Mouse (Mus musculus) heart, postnatal 0 days (tissue): Measurements from ENCODE around the gene Ifit1.

ENCODE experiments used
- CTCF ChIP-seq: IDR thresholded peaks from 2 replicates; pipeline ENCODE4 v1.5.1; 2016; ENCODE audit warnings: antibody characterized with exemption, control low read depth, low read depth
- EP300 ChIP-seq: IDR thresholded peaks from 2 replicates; pipeline ENCODE4 v1.6.1; 2016; ENCODE audit warnings: antibody characterized with exemption, low read depth

DNA sequence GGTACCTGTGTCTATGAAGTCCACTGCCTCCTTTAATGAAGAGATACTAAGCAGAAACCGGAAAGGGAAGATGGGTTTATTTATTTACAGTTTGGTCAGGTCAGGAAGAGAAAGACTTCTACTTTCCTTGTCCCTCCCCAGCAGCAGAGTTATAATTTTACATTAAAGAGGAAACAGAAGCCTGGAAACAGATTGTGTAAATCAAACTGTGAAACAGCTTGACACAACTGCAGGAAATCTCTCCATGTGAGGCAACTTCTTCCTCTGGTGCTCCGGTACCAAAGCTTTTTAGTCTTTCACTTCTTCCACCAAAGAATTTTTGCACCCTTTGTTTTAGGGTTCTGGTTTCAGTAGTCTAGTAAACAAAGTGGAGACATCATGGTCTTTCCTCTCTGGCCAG is 7.2 kb upstream of the Ifit1 start:
- TF ChIP-seq CTCF (no peak), EP300 (no peak)
